ENCODE assay signal across 11 mouse cellular contexts in the genomic region with DNA sequence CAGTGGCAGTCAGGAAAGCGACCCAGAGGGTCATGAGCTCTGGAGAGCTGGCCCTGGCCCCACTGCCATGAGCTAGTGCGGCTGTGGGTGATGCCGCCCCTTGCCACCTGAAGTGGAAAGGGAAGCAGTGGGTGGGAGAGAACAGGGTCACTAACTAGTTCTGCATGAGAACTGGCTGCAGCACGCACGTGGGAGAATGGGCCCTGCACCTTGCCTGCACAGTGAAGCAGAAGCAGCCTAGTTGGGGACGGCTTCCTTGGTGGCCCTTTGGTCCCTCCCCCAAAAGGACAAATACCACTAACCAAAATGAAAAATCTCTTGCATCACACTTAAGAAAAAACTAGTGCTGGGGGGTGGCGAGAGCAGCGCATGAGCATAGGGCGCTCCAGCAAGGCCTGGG. TPM values are rescaled to one million over a fixed set of nuclear protein-coding genes. Genes with fewer than 3 reads are reported as not detected.
DNase-seq lines count a peak whose midpoint lies in the region; ATAC-seq and TF ChIP-seq lines count a peak whose summit lies in the region.
"Had no signal": no experiment of that assay in that cellular context is flagged by ENCODE, and none has a peak within 500 bp of the region (broad histone marks: within the 10 kb centered on the region; RNA-seq: fewer than 3 reads in every experiment).

No protein-coding gene starts in this region.

- no peak overlapping the region for H3K4me2 ChIP-seq in heart, embryonic 14.5 days (ENCODE audit: low read length)
- H3K4me2 ChIP-seq in intestine, postnatal 0 days (replicated peaks; ENCODE audit: low read depth), result no peak overlapping the region
- H3K4me2 ChIP-seq: kidney, embryonic 15.5 days; lung, embryonic 14.5 days had no signal

- H3K4me1 ChIP-seq in heart, embryonic 14.5 days (ENCODE audit: control insufficient read depth in 2 of 2, insufficient read depth in 2 of 2, low read length in 2 of 2), result peaks cover 14 to 28% of the 10 kb centered on the region in 2 experiments
- 0 out of 2 replicates have a peak, but pooled peaks cover 3% of the 10 kb centered on the region for H3K4me1 ChIP-seq in intestine, postnatal 0 days (replicated peaks; ENCODE audit: control insufficient read depth, insufficient read depth, low read length)

- ATAC-seq in heart, embryonic 14.5 days (ENCODE audit: insufficient number of reproducible peaks, insufficient read depth, low FRiP score, low read depth), result no peak
- no peak for ATAC-seq in intestine, postnatal 0 days

- whole genome bisulfite sequencing in heart, embryonic 14.5 days, result 91% methylated on average over 9 of the region's 9 CpGs
- WGBS in intestine, postnatal 0 days, result 84% methylated on average over 9 of the region's 9 CpGs

- no peak overlapping the region for H3K4me3 ChIP-seq in heart, embryonic 14.5 days (ENCODE audit: control insufficient read depth in 1 of 2, insufficient read depth in 1 of 2, low read depth in 1 of 2, low read length in 2 of 2)
- no peak overlapping the region for H3K4me3 ChIP-seq in intestine, postnatal 0 days (ENCODE audit: low read depth, low read length)
- H3K4me3 ChIP-seq: kidney, embryonic 15.5 days; layer of hippocampus, adult 2 months had no signal

- TF ChIP-seq CTCF in intestine, postnatal 0 days (IDR thresholded peaks at IDR 0.05; ENCODE audit: low read depth), result no peak

- peaks cover 19% of the 10 kb centered on the region for H3K36me3 ChIP-seq in heart, embryonic 14.5 days (ENCODE audit: control insufficient read depth, insufficient read depth, low read length)
- no peaks in the 10 kb centered on the region; the same call in 1 of the 2 replicates for H3K36me3 ChIP-seq in intestine, postnatal 0 days (ENCODE audit: control insufficient read depth, insufficient read depth)

- H3K27me3 ChIP-seq in heart, embryonic 14.5 days (ENCODE audit: control insufficient read depth, insufficient read depth, low read length), result no peaks in the 10 kb centered on the region
- H3K27me3 ChIP-seq in intestine, postnatal 0 days (replicated peaks; ENCODE audit: control insufficient read depth, insufficient read depth, low read length), result no peaks in the 10 kb centered on the region
- H3K27me3 ChIP-seq: kidney, embryonic 15.5 days had no signal

- no peaks in the 10 kb centered on the region for H3K9me3 ChIP-seq in heart, embryonic 14.5 days (ENCODE audit: control insufficient read depth, low read length)
- H3K9me3 ChIP-seq in intestine, postnatal 0 days (ENCODE audit: control insufficient read depth), result no peaks in the 10 kb centered on the region
- H3K9me3 ChIP-seq: kidney, embryonic 15.5 days had no signal

- intact Hi-C loops in heart, postnatal 25 days (cut with DNase I), result no loop called here

- H3K9ac ChIP-seq in heart, embryonic 14.5 days (ENCODE audit: low read length), result peak overlapping the region; percentile 25; the same call in 1 of the 2 replicates
- H3K9ac ChIP-seq in intestine, postnatal 0 days (ENCODE audit: low read depth, low read length), result no peak overlapping the region
- H3K9ac ChIP-seq: kidney, embryonic 15.5 days; lung, embryonic 14.5 days had no signal

- DNase-seq in heart, postnatal 25 days (ENCODE audit: low spot score), result no peak
- DNase-seq in thymus, postnatal 14 days, result peak; percentile 33
- DNase-seq in thymus, adult 18-20 months, result no peak
- peak; percentile 69 for DNase-seq in induced T-regulatory cell, adult 2 months (ENCODE audit: low read depth)
- DNase-seq in urinary bladder, postnatal 25 days (ENCODE audit: low spot score), result no peak
- DNase-seq: cerebellum, adult 11 months; lung, embryonic 14.5 days had no signal

- H3K27ac ChIP-seq in heart, embryonic 14.5 days (replicated peaks in 1 of 2; ENCODE audit: control insufficient read depth in 1 of 2, insufficient read depth in 1 of 2, low read depth in 2 of 2, low read length in 2 of 2), result no peak overlapping the region
- H3K27ac ChIP-seq in intestine, postnatal 0 days (ENCODE audit: low read depth, low read length), result no peak overlapping the region
- H3K27ac ChIP-seq: kidney, embryonic 15.5 days; layer of hippocampus, adult 2 months had no signal

RNA-seq across cellular contexts. Expression of a gene that starts 3.2 kb away (rescaled TPM):
- polyA plus RNA-seq in heart, embryonic 14.5 days (2014; fragmentation: Nextera tagmentation; extraction: Ambion mirVana), result 19.1 and 22.3 TPM in 2 replicates
- total RNA-seq in heart, postnatal 25 days (2021), result 1 to 10 TPM; 8.2 to 8.9 TPM
- polyA plus RNA-seq in intestine, postnatal 0 days (2015; fragmentation: Nextera tagmentation; extraction: Ambion mirVana), result 14.4 and 15.4 TPM in 2 replicates

RNA-seq across cellular contexts. Expression of a gene that starts 3.4 kb away (rescaled TPM):
- polyA plus RNA-seq in heart, embryonic 14.5 days (2014; fragmentation: Nextera tagmentation; extraction: Ambion mirVana), result 3.5 and 7.0 TPM in 2 replicates
- 1 to 10 TPM; 2.6 to 3.4 TPM for total RNA-seq in heart, postnatal 25 days (2021)
- polyA plus RNA-seq in intestine, postnatal 0 days (2015; fragmentation: Nextera tagmentation; extraction: Ambion mirVana), result 12.2 and 14.4 TPM in 2 replicates

RNA-seq across cellular contexts. Expression of a gene that starts 20.7 kb away (rescaled TPM):
- polyA plus RNA-seq in heart, embryonic 14.5 days (2014; fragmentation: Nextera tagmentation; extraction: Ambion mirVana), result 69.5 and 82.7 TPM in 2 replicates
- 100 to 1,000 TPM; 158 to 181 TPM for total RNA-seq in heart, postnatal 25 days (2021)
- polyA plus RNA-seq in intestine, postnatal 0 days (2015; fragmentation: Nextera tagmentation; extraction: Ambion mirVana), result 38.4 and 38.6 TPM in 2 replicates

RNA-seq across cellular contexts. Expression of a gene that starts 41.7 kb away (rescaled TPM):
- 49.4 and 53.8 TPM in 2 replicates for polyA plus RNA-seq in heart, embryonic 14.5 days (2014; fragmentation: Nextera tagmentation; extraction: Ambion mirVana)
- total RNA-seq in heart, postnatal 25 days (2021), result 10 to 100 TPM; 41.5 to 45.8 TPM
- polyA plus RNA-seq in intestine, postnatal 0 days (2015; fragmentation: Nextera tagmentation; extraction: Ambion mirVana), result 21.5 and 23.5 TPM in 2 replicates

RNA-seq across cellular contexts. Expression of a gene that starts 43.5 kb away (rescaled TPM):
- 45.0 and 54.5 TPM in 2 replicates for polyA plus RNA-seq in heart, embryonic 14.5 days (2014; fragmentation: Nextera tagmentation; extraction: Ambion mirVana)
- 10 to 100 TPM; 39.8 to 44.2 TPM for total RNA-seq in heart, postnatal 25 days (2021)
- polyA plus RNA-seq in intestine, postnatal 0 days (2015; fragmentation: Nextera tagmentation; extraction: Ambion mirVana), result 41.3 and 49.5 TPM in 2 replicates

Comparison
In these comparisons a context has a peak if more than half of its experiments do, and no peak if none do; other contexts are left out.
1. DNase-seq: peak in thymus, postnatal 14 days (single experiment) and induced T-regulatory cell, adult 2 months (single experiment); none in heart, postnatal 25 days (single experiment), thymus, adult 18-20 months (0 of 2) and urinary bladder, postnatal 25 days (single experiment).